Mouse (Mus musculus) limb, embryonic 12.5 days (tissue): ENCODE measurements at regions not wholly inside any gene's neighbourhood (a gene's known extent, or its start where the extent isn't known, plus 50 kb on each side); places are given as distances from the start of the nearest gene placed in this dataset.
"Not testable (repeated sequence)": the region's sequence is repeated elsewhere in the genome, so short reads cannot be mapped to it uniquely, and the experiment has no call there.

Experiments used
- ATAC-seq: fragments of 200-750 bp; cut with Nextera tagmentation; 2 replicates; pipeline ENCODE4 v1.8.0; 2017; ENCODE audit warnings: low read depth, moderate TSS enrichment; ENCODE audit not compliant: insufficient number of reproducible peaks, insufficient read depth, low FRiP score, low TSS enrichment
- H3K27ac ChIP-seq: fragments of 300-500 bp; sonication (generic); 2 replicates; pipeline ENCODE4 v1.5.1; 2016; ENCODE audit warnings: mild to moderate bottlenecking, moderate library complexity
- H3K27me3 ChIP-seq: fragments of 300-500 bp; sonication (generic); 2 replicates; pipeline ENCODE4 v1.6.1; 2016; ENCODE audit warnings: mild to moderate bottlenecking, moderate library complexity
- H3K36me3 ChIP-seq: fragments of 300-500 bp; sonication (generic); 2 replicates; pipeline ENCODE4 v1.6.1; 2016; ENCODE audit warnings: mild to moderate bottlenecking, moderate library complexity
- H3K4me1 ChIP-seq: fragments of 300-500 bp; sonication (generic); replicated peaks from 2 replicates; pipeline ENCODE4 v1.6.1; 2016
- H3K4me2 ChIP-seq: fragments of 300-500 bp; sonication (generic); 2 replicates; pipeline ENCODE4 v1.6.1; 2016; ENCODE audit warnings: mild to moderate bottlenecking, moderate library complexity
- H3K4me3 ChIP-seq: fragments of 300-500 bp; sonication (generic); replicated peaks from 2 replicates; pipeline ENCODE4 v1.5.1; 2016; ENCODE audit warnings: mild to moderate bottlenecking
- H3K9ac ChIP-seq: fragments of 300-500 bp; sonication (generic); replicated peaks from 2 replicates; pipeline ENCODE4 v1.6.1; 2016; ENCODE audit warnings: mild to moderate bottlenecking, moderate library complexity
- H3K9me3 ChIP-seq: fragments of 300-500 bp; sonication (generic); 2 replicates; pipeline ENCODE4 v1.6.1; 2016; ENCODE audit warnings: mild to moderate bottlenecking, moderate library complexity
- WGBS: fragments of 180-500 bp; shearing (Covaris S2); methylation state at CpG from one replicate; pipeline ENCODE4 v1.1.7; 2016; 5-methylcytosine and 5-hydroxymethylcytosine counted together

DNA sequence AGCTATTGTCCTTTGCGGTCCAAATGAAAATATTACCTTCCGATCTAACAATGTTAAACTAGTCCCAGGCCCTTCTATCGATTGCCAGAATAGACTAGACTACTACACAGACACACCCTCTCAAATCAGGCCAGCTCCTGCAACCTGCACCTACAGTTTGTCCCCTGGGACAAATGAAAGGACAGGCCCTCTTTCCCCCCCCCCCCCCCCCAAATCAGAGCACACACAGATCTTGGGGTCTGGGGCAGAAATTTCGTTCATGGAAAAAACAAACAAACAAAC lies 77.8 kb downstream of the BC107364 start:
- not testable (repeated sequence) for ATAC-seq, H3K4me3 ChIP-seq, H3K27me3 ChIP-seq, H3K9me3 ChIP-seq, H3K4me1 ChIP-seq, H3K4me2 ChIP-seq, H3K9ac ChIP-seq, H3K36me3 ChIP-seq, H3K27ac ChIP-seq
- WGBS, result no CpG with 5 or more reads among the region's 4 CpGs

DNA sequence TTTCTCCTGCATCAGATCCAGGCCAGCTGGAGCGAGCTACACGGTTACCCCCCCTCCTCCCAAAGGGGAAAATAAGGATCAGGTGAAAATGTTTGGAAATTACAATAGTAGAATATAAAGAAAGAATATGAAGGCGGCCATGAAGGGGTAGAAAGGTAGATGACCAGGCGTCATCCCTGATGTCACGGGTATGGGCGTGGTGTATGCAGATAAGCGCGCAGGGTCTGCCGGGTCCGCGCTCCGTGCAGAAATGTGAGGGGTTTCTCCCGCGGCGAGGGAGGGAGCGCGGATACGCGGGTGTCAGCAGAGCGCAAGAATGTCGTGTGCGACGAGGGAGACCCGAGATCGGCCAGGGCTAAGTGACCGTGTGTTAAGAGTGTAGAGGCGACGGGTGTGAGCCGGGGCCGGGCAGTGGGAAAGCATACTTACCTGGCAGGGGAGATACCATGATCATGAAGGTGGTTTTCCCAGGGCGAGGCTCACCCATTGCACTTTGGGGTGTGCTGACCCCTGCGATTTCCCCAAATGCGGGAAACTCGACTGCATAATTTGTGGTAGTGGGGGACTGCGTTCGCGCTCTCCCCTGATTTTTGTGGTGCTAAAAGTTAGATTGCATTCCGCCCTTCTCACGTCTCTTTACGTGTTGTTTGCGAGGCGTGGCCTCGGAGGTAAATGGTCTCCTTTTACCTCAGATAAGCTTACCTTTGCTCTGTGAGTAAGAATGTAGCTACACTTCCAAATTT lies 78.3 kb downstream of the BC107364 start:
- ATAC-seq, result peak; percentile 91
- WGBS, result 16% methylated on average over 2 of the region's 43 CpGs
- not testable (repeated sequence) for H3K9me3 ChIP-seq, H3K27ac ChIP-seq, H3K9ac ChIP-seq, H3K27me3 ChIP-seq, H3K4me2 ChIP-seq, H3K4me1 ChIP-seq, H3K36me3 ChIP-seq, H3K4me3 ChIP-seq

DNA sequence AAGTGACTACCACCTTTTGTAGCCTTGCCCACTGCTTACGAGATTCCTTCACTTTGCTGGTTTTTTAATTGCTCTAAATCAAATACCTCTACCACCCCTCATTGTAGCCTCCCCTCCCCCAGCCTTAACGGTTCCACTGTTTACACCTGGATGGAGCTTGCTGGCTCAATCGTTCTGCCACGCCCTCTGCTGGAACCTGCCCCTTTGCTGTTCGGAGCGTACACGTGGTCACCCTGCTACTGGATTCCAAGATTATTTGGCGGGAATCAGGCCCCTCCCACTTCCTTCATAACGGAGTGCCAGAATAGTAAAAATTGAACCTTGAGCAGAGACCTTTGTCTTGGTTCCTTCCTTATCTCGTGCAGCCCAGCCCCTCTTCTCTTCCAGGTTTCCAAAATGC lies 68.8 kb upstream of the Fcgr1 start:
- not testable (repeated sequence) for H3K36me3 ChIP-seq, H3K4me1 ChIP-seq, H3K27ac ChIP-seq, H3K4me3 ChIP-seq, H3K9me3 ChIP-seq, H3K9ac ChIP-seq, H3K4me2 ChIP-seq, ATAC-seq
- H3K27me3 ChIP-seq, result peaks cover 14% of the 10 kb centered on the region; the same call in 1 of the 2 replicates
- 28% methylated on average over 10 of the region's 10 CpGs for WGBS

DNA sequence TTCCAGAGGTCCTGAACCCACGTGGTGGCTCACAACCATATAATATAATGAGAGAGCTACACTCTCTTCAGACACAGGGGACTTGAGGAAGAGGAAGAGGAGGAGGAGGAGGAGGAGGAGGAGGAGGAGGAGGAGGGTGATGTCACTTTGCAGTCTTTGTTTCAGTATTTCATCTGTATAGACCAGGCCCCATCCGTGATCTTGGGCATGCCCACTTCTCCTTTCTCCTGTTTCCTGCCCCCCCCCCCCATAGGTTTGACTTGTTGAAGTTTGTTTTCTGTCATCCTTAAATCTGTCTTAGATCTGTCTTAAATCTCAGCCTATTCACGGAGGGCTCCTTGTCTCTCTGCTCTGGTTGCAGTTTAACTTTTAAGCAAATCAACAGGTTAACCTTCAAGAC lies 67.0 kb upstream of the Fcgr1 start:
- H3K36me3 ChIP-seq, result no peaks in the 10 kb centered on the region
- 68% methylated on average over 3 of the region's 3 CpGs for WGBS
- peaks cover 14% of the 10 kb centered on the region; the same call in 1 of the 2 replicates for H3K27me3 ChIP-seq
- no peak overlapping the region for H3K27ac ChIP-seq
- H3K4me2 ChIP-seq, result no peak overlapping the region
- H3K4me1 ChIP-seq, result no peaks in the 10 kb centered on the region
- H3K9ac ChIP-seq, result no peak overlapping the region
- 0 out of 2 replicates have a peak, but pooled peaks cover 4% of the 10 kb centered on the region for H3K9me3 ChIP-seq
- ATAC-seq, result no peak
- H3K4me3 ChIP-seq, result no peak overlapping the region

DNA sequence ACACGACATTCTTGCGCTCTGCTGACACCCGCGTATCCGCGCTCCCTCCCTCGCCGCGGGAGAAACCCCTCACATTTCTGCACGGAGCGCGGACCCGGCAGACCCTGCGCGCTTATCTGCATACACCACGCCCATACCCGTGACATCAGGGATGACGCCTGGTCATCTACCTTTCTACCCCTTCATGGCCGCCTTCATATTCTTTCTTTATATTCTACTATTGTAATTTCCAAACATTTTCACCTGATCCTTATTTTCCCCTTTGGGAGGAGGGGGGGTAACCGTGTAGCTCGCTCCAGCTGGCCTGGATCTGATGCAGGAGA lies 66.4 kb upstream of the Fcgr1 start:
- H3K4me3 ChIP-seq, H3K9me3 ChIP-seq, H3K4me2 ChIP-seq, H3K9ac ChIP-seq, H3K36me3 ChIP-seq, H3K4me1 ChIP-seq, H3K27ac ChIP-seq: not testable (repeated sequence)
- ATAC-seq, result peak; percentile 79
- 0% methylated on average over 2 of the region's 21 CpGs for WGBS
- peaks cover 14% of the 10 kb centered on the region; the same call in 1 of the 2 replicates for H3K27me3 ChIP-seq

DNA sequence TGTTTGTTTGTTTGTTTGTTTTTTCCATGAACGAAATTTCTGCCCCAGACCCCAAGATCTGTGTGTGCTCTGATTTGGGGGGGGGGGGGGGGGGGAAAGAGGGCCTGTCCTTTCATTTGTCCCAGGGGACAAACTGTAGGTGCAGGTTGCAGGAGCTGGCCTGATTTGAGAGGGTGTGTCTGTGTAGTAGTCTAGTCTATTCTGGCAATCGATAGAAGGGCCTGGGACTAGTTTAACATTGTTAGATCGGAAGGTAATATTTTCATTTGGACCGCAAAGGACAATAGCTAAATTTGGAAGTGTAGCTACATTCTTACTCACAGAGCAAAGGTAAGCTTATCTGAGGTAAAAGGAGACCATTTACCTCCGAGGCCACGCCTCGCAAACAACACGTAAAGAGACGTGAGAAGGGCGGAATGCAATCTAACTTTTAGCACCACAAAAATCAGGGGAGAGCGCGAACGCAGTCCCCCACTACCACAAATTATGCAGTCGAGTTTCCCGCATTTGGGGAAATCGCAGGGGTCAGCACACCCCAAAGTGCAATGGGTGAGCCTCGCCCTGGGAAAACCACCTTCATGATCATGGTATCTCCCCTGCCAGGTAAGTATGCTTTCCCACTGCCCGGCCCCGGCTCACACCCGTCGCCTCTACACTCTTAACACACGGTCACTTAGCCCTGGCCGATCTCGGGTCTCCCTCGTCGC lies 65.9 kb upstream of the Fcgr1 start:
- H3K4me2 ChIP-seq, H3K27ac ChIP-seq, H3K4me1 ChIP-seq, H3K9me3 ChIP-seq, H3K36me3 ChIP-seq, H3K4me3 ChIP-seq, H3K9ac ChIP-seq: not testable (repeated sequence)
- H3K27me3 ChIP-seq, result peaks cover 14% of the 10 kb centered on the region; the same call in 1 of the 2 replicates
- no CpG with 5 or more reads among the region's 26 CpGs for WGBS
- peak; percentile 70 for ATAC-seq

DNA sequence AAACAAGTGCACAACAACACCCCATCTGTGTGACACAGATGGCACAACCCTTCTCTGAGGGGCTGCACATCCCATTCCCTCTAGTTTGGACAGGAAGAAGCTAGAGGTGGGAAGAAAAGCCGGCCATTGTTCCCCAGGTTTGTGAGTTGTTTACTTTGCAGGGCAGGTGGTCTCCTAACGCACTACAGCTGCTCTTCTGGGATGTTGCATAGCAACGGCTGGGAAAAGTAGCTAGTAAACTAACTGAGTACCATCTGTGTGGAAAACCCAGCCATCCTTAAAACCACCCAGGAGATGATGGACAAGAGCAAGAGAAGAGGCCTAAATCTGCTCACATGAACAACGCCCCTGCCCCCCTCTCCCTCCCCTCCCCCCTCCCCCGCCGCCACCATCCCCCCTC lies 57.9 kb upstream of the Fcgr1 start:
- H3K9ac ChIP-seq, H3K27me3 ChIP-seq, ATAC-seq, H3K9me3 ChIP-seq, H3K36me3 ChIP-seq, H3K27ac ChIP-seq, H3K4me2 ChIP-seq, H3K4me3 ChIP-seq, H3K4me1 ChIP-seq: not testable (repeated sequence)
- no CpG with 5 or more reads among the region's 6 CpGs for WGBS

DNA sequence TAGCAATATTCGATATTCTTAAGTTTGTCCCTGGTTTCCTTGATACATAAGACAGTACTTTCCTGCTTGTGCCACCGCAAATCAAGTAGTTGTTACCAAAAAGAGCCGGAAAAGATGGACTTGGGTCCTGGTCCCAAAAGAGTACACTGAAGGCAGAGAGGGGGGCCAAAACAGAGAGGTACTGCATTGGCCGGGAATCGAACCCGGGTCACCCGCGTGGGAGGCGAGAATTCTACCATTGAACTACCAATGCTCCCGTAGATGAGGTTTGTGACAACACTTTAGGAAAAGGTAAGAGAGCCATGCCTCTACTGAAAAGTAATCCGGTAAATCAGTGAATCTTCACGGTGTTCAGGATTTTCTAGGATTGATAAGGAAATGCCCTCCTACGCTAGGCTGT lies 57.2 kb upstream of the Fcgr1 start:
- not testable (repeated sequence) for H3K4me1 ChIP-seq, H3K27ac ChIP-seq, H3K27me3 ChIP-seq, H3K9ac ChIP-seq, ATAC-seq, H3K4me2 ChIP-seq, H3K4me3 ChIP-seq, H3K9me3 ChIP-seq, H3K36me3 ChIP-seq
- WGBS, result no CpG with 5 or more reads among the region's 13 CpGs

DNA sequence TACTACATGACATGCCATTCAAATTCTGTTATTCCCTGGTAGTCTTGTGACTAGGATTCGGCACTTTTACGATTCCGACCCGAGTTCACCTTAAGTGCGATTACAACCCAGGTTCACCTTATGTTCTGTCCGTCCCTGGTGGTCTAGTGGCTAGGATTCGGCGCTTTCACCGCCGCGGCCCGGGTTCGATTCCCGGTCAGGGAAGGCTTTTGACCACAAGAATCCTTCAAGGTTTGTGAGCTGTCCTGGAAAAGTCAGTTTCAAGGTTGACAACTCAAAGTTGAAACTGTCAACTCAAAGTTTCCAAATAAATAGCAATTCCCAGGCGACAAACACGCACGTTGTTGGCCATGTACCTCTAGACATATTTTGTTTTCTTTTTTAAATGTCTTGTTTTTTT lies 52.8 kb upstream of the Fcgr1 start:
- ATAC-seq, H3K36me3 ChIP-seq, H3K4me2 ChIP-seq, H3K4me1 ChIP-seq, H3K27ac ChIP-seq, H3K9ac ChIP-seq, H3K9me3 ChIP-seq, H3K4me3 ChIP-seq: not testable (repeated sequence)
- H3K27me3 ChIP-seq, result peaks cover 28% of the 10 kb centered on the region
- WGBS, result no CpG with 5 or more reads among the region's 17 CpGs

DNA sequence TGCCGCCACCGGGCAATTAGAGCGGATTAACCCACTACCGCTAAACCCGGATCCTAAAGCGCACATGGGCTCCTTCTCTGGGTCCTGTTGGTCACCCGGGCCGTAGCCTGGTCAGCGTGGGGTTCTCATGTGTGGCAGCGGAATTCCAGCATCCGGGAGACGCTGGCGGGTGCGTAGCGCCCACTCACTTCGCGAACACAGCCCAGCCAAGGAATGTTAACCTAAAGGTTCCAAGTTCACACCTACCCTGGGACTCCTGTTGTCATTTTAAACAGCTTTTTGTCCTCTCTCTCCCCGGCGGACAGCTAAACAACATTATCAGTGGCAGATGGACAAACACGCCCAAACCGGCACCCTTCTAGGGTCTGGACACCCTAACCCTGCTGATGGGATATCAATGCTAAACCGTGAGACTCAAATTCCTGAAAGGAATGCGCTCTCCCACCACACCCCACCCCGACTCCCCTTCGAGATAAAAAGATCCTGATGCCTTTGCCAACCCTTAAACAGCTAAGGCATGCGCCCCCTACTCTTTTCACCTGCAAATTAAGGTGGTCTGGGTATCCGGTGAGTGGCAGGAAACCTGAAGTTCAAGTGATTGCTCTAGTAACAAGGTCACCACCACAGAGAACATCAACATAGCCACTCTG lies 49.8 kb upstream of the Fcgr1 start:
- Histone ChIP-seq H3K4me2 (no peak overlapping the region), H3K9ac (no peak overlapping the region), H3K4me3 (no peak overlapping the region), H3K4me1 (no peaks in the 10 kb centered on the region), H3K9me3 (no peaks in the 10 kb centered on the region), H3K36me3 (no peaks in the 10 kb centered on the region), H3K27ac (no peak overlapping the region), H3K27me3 (peaks cover 50% of the 10 kb centered on the region)
- WGBS, result 1% methylated on average over 27 of the region's 27 CpGs
- ATAC-seq, result no peak
